Mouse (Mus musculus): ENCODE measurements around the gene Angpt4. TPM values are rescaled to one million over a fixed set of nuclear protein-coding genes. Genes with fewer than 3 reads are reported as not detected.

Gene Angpt4
- polyA plus RNA-seq, 1 experiment from 2014 or later, result 1.1 TPM

- 39% methylated on average over 5 of the region's 6 CpGs for WGBS
- DNase-seq (ENCODE audit: low spot score), result no peak
- 0 out of 2 replicates have a peak, but pooled peaks cover 6% of the 10 kb centered on the region for H3K4me1 ChIP-seq (ENCODE audit: control insufficient read depth, insufficient read depth, low read length)
Observed at GRCm38 (mm10) chr2:151891031-151891430, 20.0 kb upstream of the Angpt4 start.

DNA sequence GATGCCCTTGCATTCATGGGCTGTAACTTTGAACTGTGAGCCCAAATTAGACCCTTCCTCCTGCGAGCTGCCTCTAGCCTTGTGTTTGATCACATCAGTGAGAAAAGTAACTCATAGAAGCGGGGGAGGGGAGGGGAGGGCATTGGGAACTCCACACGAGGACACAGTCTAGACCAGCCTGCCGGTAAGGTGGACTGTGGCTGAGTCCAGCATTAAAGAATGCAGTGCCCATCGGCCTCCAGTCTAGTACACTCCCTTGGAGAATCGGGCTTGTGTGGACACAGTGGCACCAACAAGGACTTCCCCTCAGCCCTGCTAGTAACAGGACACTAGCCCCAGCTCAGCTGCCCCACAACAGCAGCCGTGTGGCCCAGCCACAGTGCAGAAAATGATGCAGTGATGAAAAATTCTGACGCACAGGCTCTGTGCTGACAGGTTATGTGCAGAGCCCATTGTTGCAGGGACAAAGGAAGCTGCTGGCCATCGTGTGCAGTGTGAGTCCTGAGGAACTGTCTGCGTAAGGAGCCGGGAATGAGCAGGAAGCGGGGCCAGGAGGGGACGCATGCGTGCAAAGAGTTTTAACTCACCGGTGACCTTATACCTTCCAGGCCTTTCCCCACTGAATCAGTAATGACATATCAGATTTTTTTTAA lies 17.8 kb upstream of the Angpt4 start:
- DNase-seq (ENCODE audit: low spot score) (no peak), ATAC-seq (ENCODE audit: low read depth) (peak; percentile 30; the same call in 1 of the 2 replicates)
- H3K27ac ChIP-seq (replicated peaks; ENCODE audit: low read depth, low read length), result no peak overlapping the region
- 0 out of 2 replicates have a peak, but pooled peaks cover 6% of the 10 kb centered on the region for H3K4me1 ChIP-seq (ENCODE audit: control insufficient read depth, insufficient read depth, low read length)
- H3K27me3 ChIP-seq (replicated peaks; ENCODE audit: control insufficient read depth, insufficient read depth, low read length), result no peaks in the 10 kb centered on the region
- 33% methylated on average over 15 of the region's 15 CpGs for WGBS
- no peaks in the 10 kb centered on the region for H3K9me3 ChIP-seq (ENCODE audit: control insufficient read depth, low read length)
- H3K9ac ChIP-seq (ENCODE audit: low read depth, low read length), result no peak overlapping the region
- no peaks in the 10 kb centered on the region for H3K36me3 ChIP-seq (ENCODE audit: control insufficient read depth, insufficient read depth, low read length)
- H3K4me2 ChIP-seq (ENCODE audit: low read depth, low read length), result no peak overlapping the region
- no peak overlapping the region for H3K4me3 ChIP-seq (ENCODE audit: low read depth, low read length)

More at GRCm38 (mm10) chr2:151891031-151891430, 20.0 kb upstream of the Angpt4 start:
- no peaks in the 10 kb centered on the region for H3K9me3 ChIP-seq (ENCODE audit: control insufficient read depth, low read length)
- H3K36me3 ChIP-seq (ENCODE audit: control insufficient read depth, insufficient read depth, low read length), result no peaks in the 10 kb centered on the region
- ATAC-seq (ENCODE audit: low read depth), result no peak
- no peak overlapping the region for H3K4me3 ChIP-seq (ENCODE audit: low read depth, low read length)
- no peak overlapping the region for H3K9ac ChIP-seq (ENCODE audit: low read depth, low read length)
- no peak overlapping the region for H3K4me2 ChIP-seq (ENCODE audit: low read depth, low read length)
- no peaks in the 10 kb centered on the region for H3K27me3 ChIP-seq (replicated peaks; ENCODE audit: control insufficient read depth, insufficient read depth, low read length)
- H3K27ac ChIP-seq (replicated peaks; ENCODE audit: low read depth, low read length), result no peak overlapping the region

DNA sequence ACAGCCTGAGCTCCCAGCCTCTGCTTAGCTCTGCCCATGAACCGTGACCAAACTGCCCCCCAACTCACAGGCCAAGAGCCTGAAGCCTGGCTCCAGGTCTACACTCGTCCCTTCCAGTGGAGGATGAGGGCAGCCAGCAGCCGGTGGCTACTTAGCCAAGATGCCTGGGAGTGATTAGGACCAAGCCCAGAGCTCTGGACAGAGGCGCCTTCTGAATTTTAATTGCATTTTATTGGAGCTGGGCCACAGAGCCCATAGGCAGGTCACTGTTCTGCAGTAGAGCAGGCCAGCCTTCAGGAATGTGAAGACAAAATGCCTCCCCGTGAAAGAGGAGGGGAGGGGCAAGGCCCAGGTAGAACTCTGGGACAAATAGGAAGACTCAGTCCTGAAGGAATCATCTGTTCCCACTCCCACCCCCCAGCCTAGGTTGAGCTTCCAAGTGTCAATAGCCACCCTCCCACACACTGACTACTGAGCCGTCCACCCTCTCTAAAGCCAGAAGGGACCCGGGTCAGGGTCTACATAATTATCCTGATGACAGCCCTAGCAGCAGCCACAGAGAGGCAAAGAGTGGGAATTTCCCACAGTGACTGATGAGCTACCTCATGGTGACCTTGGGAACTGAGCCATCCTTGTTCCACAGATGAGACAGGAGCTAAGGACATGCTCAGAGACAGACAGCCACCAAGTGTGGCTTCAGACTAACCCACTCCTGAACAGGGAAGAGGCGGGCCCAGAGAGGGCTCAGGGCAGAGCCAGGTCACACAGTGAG lies 16.6 kb upstream of the Angpt4 start:
- Histone ChIP-seq H3K36me3 (ENCODE audit: control insufficient read depth, insufficient read depth, low read length) (no peaks in the 10 kb centered on the region), H3K4me1 (ENCODE audit: control insufficient read depth, insufficient read depth, low read length) (0 out of 2 replicates have a peak, but pooled peaks cover 6% of the 10 kb centered on the region), H3K9me3 (ENCODE audit: control insufficient read depth, low read length) (no peaks in the 10 kb centered on the region), H3K4me3 (ENCODE audit: low read depth, low read length) (no peak overlapping the region), H3K4me2 (ENCODE audit: low read depth, low read length) (no peak overlapping the region), H3K27ac (replicated peaks; ENCODE audit: low read depth, low read length) (no peak overlapping the region), H3K27me3 (replicated peaks; ENCODE audit: control insufficient read depth, insufficient read depth, low read length) (no peaks in the 10 kb centered on the region), H3K9ac (ENCODE audit: low read depth, low read length) (no peak overlapping the region)
- DNase-seq (ENCODE audit: low spot score) (no peak), ATAC-seq (ENCODE audit: low read depth) (0 out of 2 replicates have a peak, but pooled peaks have one; percentile 39)
- WGBS, result 57% methylated on average over 8 of the region's 8 CpGs

- no peak overlapping the region for H3K4me3 ChIP-seq (ENCODE audit: low read depth, low read length)
- H3K4me1 ChIP-seq (ENCODE audit: control insufficient read depth, insufficient read depth, low read length), result 0 out of 2 replicates have a peak, but pooled peaks cover 5% of the 10 kb centered on the region
- H3K27me3 ChIP-seq (replicated peaks; ENCODE audit: control insufficient read depth, insufficient read depth, low read length), result no peaks in the 10 kb centered on the region
- no peak overlapping the region for H3K4me2 ChIP-seq (ENCODE audit: low read depth, low read length)
- H3K9ac ChIP-seq (ENCODE audit: low read depth, low read length), result no peak overlapping the region
- no peaks in the 10 kb centered on the region for H3K36me3 ChIP-seq (ENCODE audit: control insufficient read depth, insufficient read depth, low read length)
- 75% methylated on average over 5 of the region's 5 CpGs for WGBS
- DNase-seq (ENCODE audit: low spot score), result no peak
- H3K27ac ChIP-seq (replicated peaks; ENCODE audit: low read depth, low read length), result no peak overlapping the region
- ATAC-seq (ENCODE audit: low read depth), result no peak
- no peaks in the 10 kb centered on the region for H3K9me3 ChIP-seq (ENCODE audit: control insufficient read depth, low read length)
Observed at GRCm38 (mm10) chr2:151895911-151896310, 15.1 kb upstream of the Angpt4 start.

DNA sequence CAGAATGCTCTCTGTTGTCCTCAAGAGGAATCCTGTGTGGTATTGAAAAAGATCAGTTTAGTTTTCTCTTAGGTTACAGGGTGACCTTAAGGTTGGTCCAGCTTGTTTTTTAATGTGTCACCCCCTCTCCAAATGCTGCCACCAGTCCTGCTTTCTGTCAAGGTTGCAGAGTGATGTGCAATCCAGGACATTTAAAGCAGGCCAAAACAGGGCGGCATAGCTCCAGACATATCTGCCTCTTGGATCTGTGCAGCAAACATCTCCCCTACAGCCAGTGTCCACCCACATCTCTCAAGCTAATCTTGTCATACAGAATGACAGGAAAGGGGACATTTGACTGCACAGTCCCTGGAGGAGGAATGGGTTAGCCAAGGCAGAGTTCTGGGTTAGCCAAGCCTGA lies 12.9 kb upstream of the Angpt4 start:
- 100% methylated on average over 1 of the region's 1 CpGs for WGBS
- H3K27ac ChIP-seq (replicated peaks; ENCODE audit: low read depth, low read length), result no peak overlapping the region
- H3K36me3 ChIP-seq (ENCODE audit: control insufficient read depth, insufficient read depth, low read length), result no peaks in the 10 kb centered on the region

GRCm38 (mm10) chr2:151900845-151901244 lies 10.2 kb upstream of the Angpt4 start:
- DNase-seq (ENCODE audit: low spot score) (no peak), ATAC-seq (ENCODE audit: low read depth) (no peak)
- 63% methylated on average over 4 of the region's 4 CpGs for WGBS
- H3K27ac ChIP-seq (replicated peaks; ENCODE audit: low read depth, low read length), result no peak overlapping the region
- no peaks in the 10 kb centered on the region for H3K36me3 ChIP-seq (ENCODE audit: control insufficient read depth, insufficient read depth, low read length)
- H3K9ac ChIP-seq (ENCODE audit: low read depth, low read length), result no peak overlapping the region
- H3K4me1 ChIP-seq (ENCODE audit: control insufficient read depth, insufficient read depth, low read length), result no peaks in the 10 kb centered on the region
- H3K27me3 ChIP-seq (replicated peaks; ENCODE audit: control insufficient read depth, insufficient read depth, low read length), result no peaks in the 10 kb centered on the region
- H3K4me3 ChIP-seq (ENCODE audit: low read depth, low read length), result no peak overlapping the region
- H3K9me3 ChIP-seq (ENCODE audit: control insufficient read depth, low read length), result no peaks in the 10 kb centered on the region
- no peak overlapping the region for H3K4me2 ChIP-seq (ENCODE audit: low read depth, low read length)

More for the DNA sequence above, 12.9 kb upstream of the Angpt4 start:
- no peak for ATAC-seq (ENCODE audit: low read depth)
- Histone ChIP-seq H3K9ac (ENCODE audit: low read depth, low read length) (no peak overlapping the region), H3K4me1 (ENCODE audit: control insufficient read depth, insufficient read depth, low read length) (no peaks in the 10 kb centered on the region), H3K4me3 (ENCODE audit: low read depth, low read length) (no peak overlapping the region), H3K9me3 (ENCODE audit: control insufficient read depth, low read length) (no peaks in the 10 kb centered on the region), H3K27me3 (replicated peaks; ENCODE audit: control insufficient read depth, insufficient read depth, low read length) (no peaks in the 10 kb centered on the region), H3K4me2 (ENCODE audit: low read depth, low read length) (no peak overlapping the region)
- no peak for DNase-seq (ENCODE audit: low spot score)

DNA sequence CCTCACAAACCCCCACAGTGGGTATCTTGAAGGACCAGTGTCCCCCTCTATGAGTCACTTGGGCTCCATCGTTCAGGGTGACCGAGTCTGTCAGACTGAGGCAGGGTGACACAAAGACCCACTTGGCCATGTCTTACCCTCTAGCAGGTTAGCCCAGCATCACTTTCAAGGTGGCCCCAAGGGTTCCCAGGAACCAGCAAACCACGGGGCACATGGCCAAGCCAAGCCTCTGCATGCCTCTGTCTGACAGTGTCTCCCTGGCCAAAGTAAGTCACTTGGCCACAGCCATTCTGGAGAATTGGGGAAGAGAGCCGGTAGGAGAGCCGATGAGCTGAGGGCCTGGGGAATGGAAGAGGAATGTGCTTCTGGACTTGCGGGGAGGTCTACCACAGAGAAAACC lies 7.7 kb upstream of the Angpt4 start:
- no peak for ATAC-seq (ENCODE audit: low read depth)
- DNase-seq (ENCODE audit: low spot score), result no peak
- Histone ChIP-seq H3K4me2 (ENCODE audit: low read depth, low read length) (no peak overlapping the region), H3K9me3 (ENCODE audit: control insufficient read depth, low read length) (no peaks in the 10 kb centered on the region), H3K9ac (ENCODE audit: low read depth, low read length) (no peak overlapping the region), H3K36me3 (ENCODE audit: control insufficient read depth, insufficient read depth, low read length) (no peaks in the 10 kb centered on the region), H3K27me3 (replicated peaks; ENCODE audit: control insufficient read depth, insufficient read depth, low read length) (no peaks in the 10 kb centered on the region), H3K4me3 (ENCODE audit: low read depth, low read length) (no peak overlapping the region), H3K27ac (replicated peaks; ENCODE audit: low read depth, low read length) (no peak overlapping the region), H3K4me1 (ENCODE audit: control insufficient read depth, insufficient read depth, low read length) (no peaks in the 10 kb centered on the region)
- WGBS, result 84% methylated on average over 6 of the region's 6 CpGs

DNA sequence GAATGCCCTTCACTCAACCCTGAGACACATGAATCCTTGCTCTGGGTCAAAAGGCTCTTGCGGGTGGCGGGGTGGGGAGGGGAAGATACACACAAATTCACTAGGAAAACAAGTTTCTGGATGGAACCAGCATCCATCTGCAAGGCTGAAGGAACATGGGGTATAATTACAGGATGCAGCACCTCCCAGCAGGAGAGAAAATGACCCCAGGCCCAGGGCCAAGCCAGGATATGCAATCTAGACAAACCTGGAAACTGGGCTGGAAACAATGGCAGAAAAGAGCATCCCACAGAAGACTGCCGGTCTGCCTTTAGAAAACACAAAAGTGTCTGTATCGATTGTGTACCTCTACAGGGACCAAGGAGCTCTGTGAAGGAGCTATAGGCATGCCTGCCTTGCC lies 7.1 kb upstream of the Angpt4 start:
- ATAC-seq (ENCODE audit: low read depth) (no peak), DNase-seq (ENCODE audit: low spot score) (no peak)
- no peak overlapping the region for H3K27ac ChIP-seq (replicated peaks; ENCODE audit: low read depth, low read length)
- H3K27me3 ChIP-seq (replicated peaks; ENCODE audit: control insufficient read depth, insufficient read depth, low read length), result no peaks in the 10 kb centered on the region
- no peaks in the 10 kb centered on the region for H3K36me3 ChIP-seq (ENCODE audit: control insufficient read depth, insufficient read depth, low read length)
- 60% methylated on average over 4 of the region's 4 CpGs for WGBS
- no peaks in the 10 kb centered on the region for H3K4me1 ChIP-seq (ENCODE audit: control insufficient read depth, insufficient read depth, low read length)
- H3K9me3 ChIP-seq (ENCODE audit: control insufficient read depth, low read length), result no peaks in the 10 kb centered on the region
- H3K4me2 ChIP-seq (ENCODE audit: low read depth, low read length), result no peak overlapping the region
- no peak overlapping the region for H3K4me3 ChIP-seq (ENCODE audit: low read depth, low read length)
- H3K9ac ChIP-seq (ENCODE audit: low read depth, low read length), result no peak overlapping the region

Measured in embryonic facial prominence, embryonic 14.5 days (tissue).